Mouse (Mus musculus): Measurements from ENCODE around the gene Sap30. TPM values are rescaled to one million over a fixed set of nuclear protein-coding genes. Genes with fewer than 3 reads are reported as not detected.
A peak's percentile ranks its signal among the peaks of the same experiment; 100 is the strongest.

Gene Sap30
- total RNA-seq, 1 experiment, result 76.8 TPM

DNA sequence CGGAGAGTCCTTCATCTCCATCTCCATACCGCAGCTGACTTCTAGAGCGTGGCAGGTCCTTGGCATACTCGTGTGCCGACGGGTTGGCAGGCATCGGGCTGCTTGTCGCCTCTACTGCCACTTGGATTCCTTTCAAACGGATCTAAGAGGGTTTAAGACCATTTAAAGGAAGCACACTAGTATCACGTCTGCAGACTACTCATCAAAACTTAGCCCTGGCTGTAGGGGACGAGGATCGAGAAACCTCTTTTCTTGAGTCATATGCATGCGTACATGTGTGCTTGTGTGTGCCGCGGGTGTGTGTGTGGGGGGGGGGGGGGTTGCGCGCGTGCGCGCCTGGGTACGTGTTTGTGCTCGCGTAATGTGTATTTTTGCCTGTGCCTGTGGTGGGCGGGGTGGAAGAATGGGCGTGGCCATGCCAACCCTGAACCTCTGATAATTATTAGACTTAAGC is 679 bp upstream of the Sap30 start:
- Histone ChIP-seq H3K27ac (ENCODE audit: insufficient read depth, low read depth, low read length, poor library complexity, severe bottlenecking) (peak overlapping the region; percentile 84), H3K9ac (ENCODE audit: insufficient read depth, low read depth, low read length, poor library complexity, severe bottlenecking) (peak overlapping the region; percentile 88), H3K4me1 (ENCODE audit: control insufficient read depth in 2 of 2, insufficient read depth in 2 of 2, low read length in 2 of 2, poor library complexity in 1 of 2) (peaks cover 4 to 8% of the 10 kb centered on the region in 2 experiments; a peak in 3 of 4 replicates), H3K9me3 (ENCODE audit: control insufficient read depth, insufficient read depth, low read depth, low read length) (no peaks in the 10 kb centered on the region), H3K4me3 (ENCODE audit: insufficient read depth in 1 of 2, low read depth in 1 of 2, low read length in 2 of 2, poor library complexity in 1 of 2, severe bottlenecking in 1 of 2) (peak overlapping the region; percentile 84 to 89), H3K36me3 (ENCODE audit: control insufficient read depth, insufficient read depth, low read length, poor library complexity, severe bottlenecking) (peaks cover 4% of the 10 kb centered on the region)
- in situ Hi-C loops (cut with MboI; ENCODE audit: low sequenced_read_pairs in 2 of 2, unreplicated experiment in 2 of 2), result no loop called here
- DNase-seq (ENCODE audit: low read depth, low spot score), result peak; percentile 35
- TF ChIP-seq HCFC1 (IDR thresholded peaks at IDR 0.05; ENCODE audit: borderline replicate concordance, insufficient read depth, low read length) (no peak), MAFK (IDR thresholded peaks at IDR 0.05; ENCODE audit: insufficient read depth, low read depth, low read length) (no peak), ZNF384 (IDR thresholded peaks at IDR 0.05; ENCODE audit: low read depth, low read length) (no peak), ZC3H11A (IDR thresholded peaks at IDR 0.05; ENCODE audit: borderline replicate concordance, low read depth, low read length) (no peak), CHD2 (IDR thresholded peaks at IDR 0.05; ENCODE audit: low read depth, low read length) (no peak)

- Histone ChIP-seq H3K36me3 (ENCODE audit: control insufficient read depth, insufficient read depth, low read length, poor library complexity, severe bottlenecking) (peaks cover 10% of the 10 kb centered on the region), H3K4me3 (ENCODE audit: insufficient read depth in 1 of 2, low read depth in 1 of 2, low read length in 2 of 2, poor library complexity in 1 of 2, severe bottlenecking in 1 of 2) (peak overlapping the region; percentile 84 to 99), H3K4me1 (ENCODE audit: control insufficient read depth in 2 of 2, insufficient read depth in 2 of 2, low read length in 2 of 2, poor library complexity in 1 of 2) (peaks cover 4 to 8% of the 10 kb centered on the region in 2 experiments; a peak in 3 of 4 replicates), H3K9ac (ENCODE audit: insufficient read depth, low read depth, low read length, poor library complexity, severe bottlenecking) (peak overlapping the region; percentile 93), H3K27ac (ENCODE audit: insufficient read depth, low read depth, low read length, poor library complexity, severe bottlenecking) (peak overlapping the region; percentile 80), H3K9me3 (ENCODE audit: control insufficient read depth, insufficient read depth, low read depth, low read length) (no peaks in the 10 kb centered on the region)
- in situ Hi-C loops (cut with MboI; ENCODE audit: low sequenced_read_pairs in 2 of 2, unreplicated experiment in 2 of 2), result no loop called here
- TF ChIP-seq HCFC1 (IDR thresholded peaks at IDR 0.05; ENCODE audit: borderline replicate concordance, insufficient read depth, low read length), result no peak
- DNase-seq (ENCODE audit: low read depth, low spot score), result peak; percentile 29
Observed at GRCm38 (mm10) chr8:57486491-57487440, 894 bp downstream of the Sap30 start.

DNA sequence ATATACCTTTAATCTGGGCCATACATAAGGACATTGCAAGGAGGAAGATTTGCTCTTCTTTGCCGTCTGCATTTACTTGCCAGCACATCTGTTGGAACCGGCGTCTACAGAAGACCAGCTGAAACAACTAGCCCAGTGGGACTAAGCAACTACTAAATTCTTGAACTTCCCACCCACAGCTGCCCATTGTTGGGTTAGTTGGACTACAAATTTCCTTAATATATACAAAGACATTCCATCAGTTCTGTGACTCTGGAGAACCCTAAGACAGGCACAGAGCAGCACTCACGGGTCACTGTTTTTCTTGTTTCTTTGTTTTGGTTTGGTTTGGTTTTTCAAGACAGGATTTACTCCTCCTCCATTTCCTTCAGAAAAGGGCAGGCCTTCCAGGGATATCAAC is 7.1 kb downstream of the Sap30 start:
- Histone ChIP-seq H3K4me1 (ENCODE audit: control insufficient read depth in 2 of 2, insufficient read depth in 2 of 2, low read length in 2 of 2, poor library complexity in 1 of 2) (peaks cover 0 to 2% of the 10 kb centered on the region in 2 experiments; a peak in 2 of 4 replicates), H3K4me3 (ENCODE audit: insufficient read depth in 1 of 2, low read depth in 1 of 2, low read length in 2 of 2, poor library complexity in 1 of 2, severe bottlenecking in 1 of 2) (no peak overlapping the region), H3K9me3 (ENCODE audit: control insufficient read depth, insufficient read depth, low read depth, low read length) (no peaks in the 10 kb centered on the region), H3K27ac (ENCODE audit: insufficient read depth, low read depth, low read length, poor library complexity, severe bottlenecking) (no peak overlapping the region), H3K36me3 (ENCODE audit: control insufficient read depth, insufficient read depth, low read length, poor library complexity, severe bottlenecking) (peaks cover 10% of the 10 kb centered on the region), H3K9ac (ENCODE audit: insufficient read depth, low read depth, low read length, poor library complexity, severe bottlenecking) (no peak overlapping the region)
- DNase-seq (ENCODE audit: low read depth, low spot score), result no peak
- no peak for TF ChIP-seq ZNF384 (IDR thresholded peaks at IDR 0.05; ENCODE audit: low read depth, low read length)
- TF ChIP-seq HCFC1 (IDR thresholded peaks at IDR 0.05; ENCODE audit: borderline replicate concordance, insufficient read depth, low read length), result no peak
- in situ Hi-C loops (cut with MboI; ENCODE audit: low sequenced_read_pairs in 2 of 2, unreplicated experiment in 2 of 2), result no loop called here

GRCm38 (mm10) chr8:57479700-57480099 is 8.0 kb downstream of the Sap30 start:
- H3K4me3 ChIP-seq (ENCODE audit: insufficient read depth in 1 of 2, low read depth in 1 of 2, low read length in 2 of 2, poor library complexity in 1 of 2, severe bottlenecking in 1 of 2), result no peak overlapping the region
- no peak for TF ChIP-seq CHD2 (IDR thresholded peaks at IDR 0.05; ENCODE audit: low read depth, low read length)
- no peak for TF ChIP-seq MAFK (IDR thresholded peaks at IDR 0.05; ENCODE audit: insufficient read depth, low read depth, low read length)
- no peak for TF ChIP-seq ZC3H11A (IDR thresholded peaks at IDR 0.05; ENCODE audit: borderline replicate concordance, low read depth, low read length)
- no peak for TF ChIP-seq HCFC1 (IDR thresholded peaks at IDR 0.05; ENCODE audit: borderline replicate concordance, insufficient read depth, low read length)
- no peak for TF ChIP-seq ZNF384 (IDR thresholded peaks at IDR 0.05; ENCODE audit: low read depth, low read length)
- DNase-seq (ENCODE audit: low read depth, low spot score), result no peak
- no peaks in the 10 kb centered on the region for H3K9me3 ChIP-seq (ENCODE audit: control insufficient read depth, insufficient read depth, low read depth, low read length)
- peaks cover 0 to 2% of the 10 kb centered on the region in 2 experiments; a peak in 2 of 4 replicates for H3K4me1 ChIP-seq (ENCODE audit: control insufficient read depth in 2 of 2, insufficient read depth in 2 of 2, low read length in 2 of 2, poor library complexity in 1 of 2)
- H3K36me3 ChIP-seq (ENCODE audit: control insufficient read depth, insufficient read depth, low read length, poor library complexity, severe bottlenecking), result peaks cover 8% of the 10 kb centered on the region
- no peak overlapping the region for H3K27ac ChIP-seq (ENCODE audit: insufficient read depth, low read depth, low read length, poor library complexity, severe bottlenecking)
- H3K9ac ChIP-seq (ENCODE audit: insufficient read depth, low read depth, low read length, poor library complexity, severe bottlenecking), result no peak overlapping the region
- in situ Hi-C loops (cut with MboI; ENCODE audit: low sequenced_read_pairs in 2 of 2, unreplicated experiment in 2 of 2), result no loop called here

Data from ES-E14 (cell line).